Mouse (Mus musculus) liver, adult 2 months (tissue): Measurements from ENCODE around the gene Lpp.

Experiments used
- CTCF ChIP-seq: fragments of 200-500 bp; IDR thresholded peaks from 2 replicates; pipeline ENCODE4 v1.5.1; 2011; ENCODE audit warnings: low read depth, low read length, control low read depth
- POLR2A ChIP-seq: fragments of 200-500 bp; IDR thresholded peaks from 2 replicates; pipeline ENCODE4 v1.6.1; 2011; ENCODE audit warnings: low read length, control low read depth; ENCODE audit not compliant: insufficient read depth; ENCODE audit errors: extremely low read depth

- TF ChIP-seq POLR2A = no peak
- no peak for TF ChIP-seq CTCF
Observed at GRCm38 (mm10) chr16:24595493-24595892, 202.2 kb downstream of the Lpp start.
